Mouse (Mus musculus): ENCODE data around the gene Ckm.

DNA sequence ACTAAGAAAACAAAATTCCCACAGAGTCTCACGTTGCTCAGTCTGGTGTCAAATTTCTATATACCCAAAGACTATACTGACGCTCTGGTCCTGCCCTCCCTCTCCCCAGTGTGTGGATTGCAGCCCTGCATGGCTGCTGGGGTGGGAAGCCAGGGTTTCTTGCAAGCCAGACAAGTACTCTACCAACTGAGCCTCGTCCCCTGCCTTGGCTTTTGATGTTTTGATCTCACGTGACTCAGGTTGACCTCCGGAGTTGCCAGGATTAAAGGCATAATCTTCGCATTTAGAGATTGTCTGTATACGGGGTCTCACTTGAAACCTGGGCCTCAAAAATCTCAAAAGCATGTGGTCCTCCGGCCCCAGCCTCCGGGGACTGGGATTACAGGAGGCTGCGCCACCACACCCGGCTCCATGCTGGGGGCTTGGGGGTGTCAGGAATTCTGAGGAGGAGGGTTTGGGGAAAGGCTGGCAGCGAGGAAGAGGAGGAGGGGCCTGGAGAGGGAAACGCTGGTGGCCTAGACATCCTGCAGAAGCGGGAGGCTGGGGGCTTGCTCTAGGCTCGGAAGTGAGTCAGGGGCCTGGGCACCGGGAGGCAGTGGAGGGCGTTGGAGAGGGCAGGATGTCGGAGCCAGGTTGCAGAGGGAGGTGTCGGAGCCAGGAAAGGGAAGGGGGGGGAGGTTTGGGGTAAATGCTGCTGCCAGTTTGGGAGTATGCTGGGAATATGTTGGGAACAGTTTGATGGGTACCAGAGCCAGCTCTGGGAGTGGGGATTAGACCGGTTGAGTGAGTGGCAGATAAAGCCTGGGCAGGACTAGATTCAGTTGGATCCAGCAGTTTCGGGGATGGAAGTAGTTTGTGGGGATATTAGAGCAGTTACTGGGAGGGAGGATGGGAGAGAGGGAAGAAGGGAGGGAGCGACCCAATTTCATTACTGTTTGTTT lies 60.1 kb downstream of the Ckm start:
- TF ChIP-seq CTCF (IDR thresholded peaks at IDR 0.05; ENCODE audit: low read depth) (no peak), EP300 (optimal IDR thresholded peaks at IDR 0.05) (no peak)

Data from stomach, postnatal 0 days (tissue).